Mouse (Mus musculus): ENCODE data around the gene Pank2.

GRCm38 (mm10) chr2:131258693-131259092, 3.6 kb upstream of the Pank2 start:
- TF ChIP-seq CTCF (IDR thresholded peaks at IDR 0.05; ENCODE audit: borderline replicate concordance, insufficient read depth, low read length): no peak
- no peak for TF ChIP-seq POLR2A (IDR thresholded peaks at IDR 0.05; ENCODE audit: low read depth, low read length)
